Mouse (Mus musculus): Measurements from ENCODE around the gene Stag3. TPM values are rescaled to one million over a fixed set of nuclear protein-coding genes. Genes with fewer than 3 reads are reported as not detected.

The Stag3 gene
- polyA plus RNA-seq (2012; rRNA removed), result 0.19 and 0.59 TPM in 2 replicates

DNA sequence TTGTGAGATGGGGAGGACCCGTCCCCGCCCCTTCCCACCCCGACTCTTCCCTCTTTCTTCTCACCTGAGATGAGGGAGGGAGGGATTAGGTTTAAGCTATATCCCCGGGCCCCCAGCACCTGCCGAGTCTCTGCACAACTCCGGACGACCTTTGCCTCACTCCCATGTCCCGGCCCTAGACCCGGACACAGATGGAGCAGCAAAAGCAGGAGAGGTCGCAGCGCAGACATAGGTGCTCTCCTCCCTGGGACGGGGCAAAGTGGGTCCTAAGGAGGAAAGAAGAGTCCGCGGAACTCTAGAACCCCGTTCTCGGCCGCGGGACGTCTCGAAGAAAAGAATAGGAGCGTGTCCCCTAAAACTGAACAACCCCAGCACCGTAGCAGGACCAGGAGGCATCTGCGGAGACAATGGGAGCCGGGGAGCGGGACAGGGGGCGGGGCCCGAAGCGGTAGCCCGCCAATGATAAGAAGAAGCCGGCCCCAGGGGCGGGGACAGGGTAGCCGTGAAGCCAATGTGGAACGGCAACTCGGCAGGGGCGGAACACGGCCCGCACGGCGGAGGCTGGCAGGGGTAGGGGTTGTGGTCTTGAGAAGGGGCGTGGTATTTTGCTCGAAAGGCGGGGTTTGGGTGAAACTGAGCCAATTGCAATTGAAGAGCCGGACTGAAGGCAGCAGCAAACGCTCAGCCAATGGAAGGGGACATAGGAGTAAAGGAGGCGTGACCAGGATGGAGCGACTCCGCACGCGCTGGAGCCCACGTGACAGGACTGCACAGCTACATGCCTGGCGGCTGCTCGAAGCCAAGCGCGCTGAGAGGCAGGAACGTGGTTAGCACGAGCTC is at the start of gene Stag3, which contains the start of the genes Gm43720 and Gpc2:
Gene Stag3, plus strand, starts transcription at position 656 of the 840 bp plus-strand sequence.
Gene Gm43720, minus strand, starts transcription at position 374 of the 840 bp plus-strand sequence.
Gene Gpc2, minus strand, starts transcription at position 421 of the 840 bp plus-strand sequence.
- no peak for TF ChIP-seq CTCF (IDR thresholded peaks at IDR 0.05; ENCODE audit: insufficient read depth, low read length)
- no peak for TF ChIP-seq POLR2A (IDR thresholded peaks at IDR 0.05; ENCODE audit: borderline replicate concordance, extremely low read depth, low read depth, low read length)
- Histone ChIP-seq H3K4me1 (ENCODE audit: control insufficient read depth, insufficient read depth, low read length) (no peaks in the 10 kb centered on the region), H3K4me3 (replicated peaks; ENCODE audit: extremely low read depth, low read depth, low read length) (peak within 1 kb of the TSS; percentile 24)
- peak; percentile 69 for DNase-seq
- WGBS, result 1% methylated on average over 56 of the region's 56 CpGs

DNA sequence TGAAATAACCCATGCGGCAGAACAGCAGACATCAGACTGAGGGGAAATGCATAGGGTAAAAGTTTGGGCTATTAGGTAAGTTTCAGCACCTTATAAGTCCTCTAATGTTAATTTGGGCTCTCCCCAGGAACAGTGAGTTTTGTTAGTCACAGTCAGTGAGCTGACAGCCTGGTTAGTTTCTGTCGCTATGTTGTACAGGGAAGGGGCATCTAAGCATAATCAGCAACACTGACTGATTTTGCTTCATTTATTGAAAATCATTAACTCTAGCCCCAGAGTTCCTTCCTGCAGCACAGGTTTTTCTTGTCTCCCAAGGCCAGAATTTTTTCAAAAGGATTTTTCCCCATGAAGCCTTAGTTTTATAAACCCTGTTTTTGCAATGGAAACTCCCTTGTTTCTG is 46.3 kb upstream of the Stag3 start:
- TF ChIP-seq CTCF (IDR thresholded peaks at IDR 0.05; ENCODE audit: insufficient read depth, low read length) (no peak), POLR2A (IDR thresholded peaks at IDR 0.05; ENCODE audit: borderline replicate concordance, extremely low read depth, low read depth, low read length) (no peak)
- H3K4me1 ChIP-seq (ENCODE audit: control insufficient read depth, insufficient read depth, low read length), result no peaks in the 10 kb centered on the region
- DNase-seq, result no peak
- 86% methylated on average over 2 of the region's 2 CpGs for WGBS
- H3K4me3 ChIP-seq (replicated peaks; ENCODE audit: extremely low read depth, low read depth, low read length), result no peak overlapping the region

DNA sequence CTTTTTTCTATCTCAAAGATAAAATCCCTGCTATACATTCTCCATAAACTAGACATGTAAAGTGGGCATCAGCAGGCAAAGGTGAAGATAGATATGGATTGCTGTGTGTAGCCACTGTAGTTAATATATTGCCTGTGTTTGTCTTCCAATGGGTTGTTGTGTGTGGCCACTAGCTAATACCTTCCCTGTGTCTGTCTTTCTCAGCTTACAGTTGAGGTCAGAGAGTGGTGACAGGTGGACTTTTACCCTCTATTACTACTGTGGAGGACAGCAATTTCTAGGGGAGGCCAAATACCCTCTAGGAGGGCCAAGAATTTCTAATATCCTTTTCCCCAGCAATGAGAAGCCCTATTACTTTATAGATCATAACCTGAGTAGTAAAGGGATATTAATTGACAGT is 45.8 kb upstream of the Stag3 start:
- no peaks in the 10 kb centered on the region for H3K4me1 ChIP-seq (ENCODE audit: control insufficient read depth, insufficient read depth, low read length)
- TF ChIP-seq CTCF (IDR thresholded peaks at IDR 0.05; ENCODE audit: insufficient read depth, low read length) (no peak), POLR2A (IDR thresholded peaks at IDR 0.05; ENCODE audit: borderline replicate concordance, extremely low read depth, low read depth, low read length) (no peak)
- no peak overlapping the region for H3K4me3 ChIP-seq (replicated peaks; ENCODE audit: extremely low read depth, low read depth, low read length)
- DNase-seq, result no peak

DNA sequence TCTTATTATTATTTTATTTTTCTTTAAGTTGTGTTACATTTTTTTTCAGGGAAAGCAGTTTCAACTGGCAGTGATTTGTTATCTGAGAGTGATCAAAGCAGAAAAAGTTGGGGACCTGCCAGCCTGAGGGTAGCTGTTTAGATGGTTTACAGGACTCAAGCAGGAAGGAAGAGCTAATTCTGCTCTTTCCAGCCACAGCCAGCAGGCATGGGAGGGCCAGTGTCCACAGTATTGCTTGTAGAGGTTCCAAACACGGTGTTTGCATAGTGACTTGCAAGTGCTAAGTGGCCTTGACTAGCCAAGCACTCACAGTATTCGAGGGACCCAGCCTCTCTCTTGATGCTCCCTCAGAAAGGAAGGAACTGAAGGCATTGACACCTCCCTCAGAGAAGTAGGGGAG is 38.5 kb upstream of the Stag3 start:
- no peak for DNase-seq
- no peak for TF ChIP-seq POLR2A (IDR thresholded peaks at IDR 0.05; ENCODE audit: borderline replicate concordance, extremely low read depth, low read depth, low read length)
- no peak for TF ChIP-seq CTCF (IDR thresholded peaks at IDR 0.05; ENCODE audit: insufficient read depth, low read length)
- Histone ChIP-seq H3K4me3 (replicated peaks; ENCODE audit: extremely low read depth, low read depth, low read length) (no peak overlapping the region), H3K4me1 (ENCODE audit: control insufficient read depth, insufficient read depth, low read length) (no peaks in the 10 kb centered on the region)
- 8% methylated on average over 2 of the region's 2 CpGs for WGBS

DNA sequence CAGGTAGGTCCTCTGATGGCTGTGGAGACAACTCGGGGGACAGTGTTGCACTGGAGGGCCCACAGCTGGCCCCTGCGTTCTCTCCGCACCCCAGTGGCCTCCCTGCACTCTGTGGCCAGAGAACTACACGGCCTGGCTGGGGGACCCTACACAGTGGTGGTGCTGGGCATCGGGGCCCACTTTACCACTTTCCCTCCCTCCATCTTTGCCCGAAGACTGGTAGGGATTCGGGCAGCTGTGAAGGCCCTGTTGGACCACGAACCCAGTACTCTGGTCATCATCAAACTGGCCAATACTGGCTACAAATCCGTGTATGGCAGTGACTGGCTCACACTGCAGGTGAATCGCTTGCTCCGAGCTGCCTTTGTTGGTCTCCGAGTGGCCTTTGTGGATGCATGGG is 28.9 kb upstream of the Stag3 start:
- TF ChIP-seq POLR2A (IDR thresholded peaks at IDR 0.05; ENCODE audit: borderline replicate concordance, extremely low read depth, low read depth, low read length) (no peak), CTCF (IDR thresholded peaks at IDR 0.05; ENCODE audit: insufficient read depth, low read length) (no peak)
- peaks cover 5% of the 10 kb centered on the region for H3K4me1 ChIP-seq (ENCODE audit: control insufficient read depth, insufficient read depth, low read length)
- no peak overlapping the region for H3K4me3 ChIP-seq (replicated peaks; ENCODE audit: extremely low read depth, low read depth, low read length)
- 86% methylated on average over 12 of the region's 12 CpGs for WGBS
- no peak for DNase-seq

- WGBS, result 92% methylated on average over 3 of the region's 3 CpGs
- Histone ChIP-seq H3K4me1 (ENCODE audit: control insufficient read depth, insufficient read depth, low read length) (peaks cover 8% of the 10 kb centered on the region), H3K4me3 (replicated peaks; ENCODE audit: extremely low read depth, low read depth, low read length) (no peak overlapping the region)
- TF ChIP-seq CTCF (IDR thresholded peaks at IDR 0.05; ENCODE audit: insufficient read depth, low read length), result no peak
- DNase-seq, result no peak
Observed at GRCm38 (mm10) chr5:138253061-138253460, 27.0 kb upstream of the Stag3 start.

GRCm38 (mm10) chr5:138255353-138256093 is 24.5 kb upstream of the Stag3 start, which contains the start of gene Lamtor4:
TSS of gene Lamtor4 (plus strand) at chr5:138255482.
- under 1% methylated on average over 38 of the region's 38 CpGs for WGBS
- H3K4me1 ChIP-seq (ENCODE audit: control insufficient read depth, insufficient read depth, low read length), result peaks cover 8% of the 10 kb centered on the region
- peak within 1 kb of the TSS; percentile 98 for H3K4me3 ChIP-seq (replicated peaks; ENCODE audit: extremely low read depth, low read depth, low read length)
- TF ChIP-seq POLR2A (IDR thresholded peaks at IDR 0.05; ENCODE audit: borderline replicate concordance, extremely low read depth, low read depth, low read length) (peak; percentile 91; the same call in 1 of the 2 replicates), CTCF (IDR thresholded peaks at IDR 0.05; ENCODE audit: insufficient read depth, low read length) (no peak)
- DNase-seq, result peak; percentile 85

GRCm38 (mm10) chr5:138256094-138256467 is 24.0 kb upstream of the Stag3 start:
- WGBS, result 14% methylated on average over 7 of the region's 7 CpGs
- Histone ChIP-seq H3K4me1 (ENCODE audit: control insufficient read depth, insufficient read depth, low read length) (peaks cover 8% of the 10 kb centered on the region), H3K4me3 (replicated peaks; ENCODE audit: extremely low read depth, low read depth, low read length) (peak overlapping the region; percentile 98)
- TF ChIP-seq CTCF (IDR thresholded peaks at IDR 0.05; ENCODE audit: insufficient read depth, low read length) (no peak), POLR2A (IDR thresholded peaks at IDR 0.05; ENCODE audit: borderline replicate concordance, extremely low read depth, low read depth, low read length) (no peak)
- no peak for DNase-seq

GRCm38 (mm10) chr5:138256966-138257584 is 23.0 kb upstream of the Stag3 start:
- WGBS, result 79% methylated on average over 10 of the region's 10 CpGs
- DNase-seq, result no peak
- TF ChIP-seq POLR2A (IDR thresholded peaks at IDR 0.05; ENCODE audit: borderline replicate concordance, extremely low read depth, low read depth, low read length) (no peak), CTCF (IDR thresholded peaks at IDR 0.05; ENCODE audit: insufficient read depth, low read length) (no peak)
- H3K4me1 ChIP-seq (ENCODE audit: control insufficient read depth, insufficient read depth, low read length), result peaks cover 8% of the 10 kb centered on the region
- H3K4me3 ChIP-seq (replicated peaks; ENCODE audit: extremely low read depth, low read depth, low read length), result no peak overlapping the region
